Mouse (Mus musculus) spleen, adult 2 months (tissue): ENCODE data around the gene Gng8. TPM values are rescaled to one million over a fixed set of nuclear protein-coding genes. Genes with fewer than 3 reads are reported as not detected.

Experiments
- DNase-seq, 2 experiments: peaks; one replicate each; pipeline versions ENCODE4 v3.0.0 to v3.0.0-alpha.2; 2012 to 2021; ENCODE audit warnings: low spot score in 2 of 2, low read depth in 1 of 2
- H3K27ac ChIP-seq: fragments of 200-500 bp; 2 replicates; pipeline ENCODE4 v1.5.1; 2012; ENCODE audit warnings: low read length, inconsistent platforms; ENCODE audit not compliant: insufficient read depth
- H3K27me3 ChIP-seq: fragments of 200-500 bp; 2 replicates; pipeline ENCODE4 v1.6.1; 2012; ENCODE audit warnings: mild to moderate bottlenecking, moderate library complexity, low read length, inconsistent platforms; ENCODE audit not compliant: control insufficient read depth, insufficient read depth
- H3K36me3 ChIP-seq: fragments of 200-500 bp; 2 replicates; pipeline ENCODE4 v1.6.1; 2012; ENCODE audit warnings: mild to moderate bottlenecking, low read length, inconsistent platforms; ENCODE audit not compliant: control insufficient read depth, insufficient read depth
- H3K4me1 ChIP-seq: fragments of 200-500 bp; 2 replicates; pipeline ENCODE4 v1.6.1; 2011; ENCODE audit warnings: inconsistent platforms; ENCODE audit not compliant: control insufficient read depth, insufficient read depth, insufficient read length
- H3K4me3 ChIP-seq: fragments of 200-500 bp; 2 replicates; pipeline ENCODE4 v1.5.1; 2011; ENCODE audit warnings: mild to moderate bottlenecking, inconsistent platforms; ENCODE audit not compliant: insufficient read depth, insufficient read length; ENCODE audit errors: extremely low read depth
- CTCF ChIP-seq: fragments of 200-500 bp; IDR thresholded peaks from 2 replicates; pipeline ENCODE4 v1.5.1; 2011; ENCODE audit warnings: mild to moderate bottlenecking, inconsistent platforms; ENCODE audit not compliant: insufficient read depth, insufficient read length, insufficient replicate concordance; ENCODE audit errors: extremely low read depth
- POLR2A ChIP-seq: fragments of 200-500 bp; IDR thresholded peaks from 2 replicates; pipeline ENCODE4 v1.6.1; 2011; ENCODE audit warnings: low read depth, low read length, inconsistent platforms
- WGBS: fragments of 180-500 bp; shearing (Covaris S2); methylation state at CpG from one replicate; pipeline ENCODE4 v1.1.7; 2018; 5-methylcytosine and 5-hydroxymethylcytosine counted together
- polyA plus RNA-seq: library from polyadenylated mRNA; depleted of rRNA; stranded (reverse); fragments of >200 nt; gene quantifications from 2 replicates; pipeline ENCODE4 v1.2.3, GENCODE M21; 2012

The Gng8 gene
- polyA plus RNA-seq, 1 experiment = 8.6 TPM

DNA sequence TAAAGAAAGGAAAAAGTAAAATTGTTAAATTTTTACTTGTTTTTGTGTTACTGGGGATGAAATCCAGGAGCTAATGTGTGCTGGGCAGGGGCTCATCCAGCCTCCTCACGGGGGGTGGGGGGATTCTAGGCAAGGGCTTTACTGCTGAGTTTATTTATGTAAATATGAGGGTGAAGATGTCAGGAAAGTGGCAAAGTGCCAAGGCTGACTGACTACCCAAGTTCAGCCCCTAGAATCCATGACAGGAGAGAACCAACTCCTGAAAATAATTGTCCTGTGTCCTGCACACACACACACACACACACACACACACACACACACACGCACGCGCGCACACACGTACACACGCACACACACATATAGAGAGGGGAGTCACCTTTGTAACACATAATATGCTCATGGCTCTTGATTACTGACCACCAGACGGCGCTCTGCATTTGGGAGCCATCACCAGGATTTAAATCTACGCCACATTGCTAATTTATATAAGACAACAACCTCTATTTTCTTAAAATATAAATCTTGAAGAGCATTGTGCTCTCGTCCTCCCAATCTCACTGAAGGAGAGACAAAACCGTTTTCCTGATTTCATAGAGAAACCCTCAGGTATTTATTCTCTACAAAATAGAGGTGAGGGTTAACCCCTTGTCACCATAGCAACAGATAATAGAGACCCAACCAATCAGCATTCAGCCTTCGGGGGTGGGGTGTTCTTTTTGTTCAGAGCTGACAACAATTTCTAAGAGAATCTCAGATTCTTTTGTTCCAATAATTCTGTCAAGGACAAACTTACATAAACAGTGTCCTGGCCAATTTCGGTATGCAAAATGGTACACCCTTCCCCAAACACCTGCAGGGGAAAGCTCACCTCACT lies 41.4 kb downstream of the Gng8 start:
- H3K27me3 ChIP-seq = no peaks in the 10 kb centered on the region
- TF ChIP-seq CTCF (peak; percentile 26; the same call in 1 of the 2 replicates), POLR2A (no peak)
- H3K4me1 ChIP-seq = no peaks in the 10 kb centered on the region
- H3K36me3 ChIP-seq = no peaks in the 10 kb centered on the region
- 41% methylated on average over 14 of the region's 14 CpGs for WGBS
- DNase-seq = peak in 1 of 2 experiments; percentile 53
- H3K27ac ChIP-seq = no peak overlapping the region
- H3K4me3 ChIP-seq = no peak overlapping the region

- no peak for TF ChIP-seq CTCF
- TF ChIP-seq POLR2A = no peak
- no peak for DNase-seq
- Histone ChIP-seq H3K27ac (no peak overlapping the region), H3K27me3 (no peaks in the 10 kb centered on the region), H3K4me3 (no peak overlapping the region), H3K4me1 (no peaks in the 10 kb centered on the region), H3K36me3 (no peaks in the 10 kb centered on the region)
- 44% methylated on average over 4 of the region's 4 CpGs for WGBS
These were observed 45.7 kb downstream of the Gng8 start for GRCm38 (mm10) chr7:16937312-16937711.

DNA sequence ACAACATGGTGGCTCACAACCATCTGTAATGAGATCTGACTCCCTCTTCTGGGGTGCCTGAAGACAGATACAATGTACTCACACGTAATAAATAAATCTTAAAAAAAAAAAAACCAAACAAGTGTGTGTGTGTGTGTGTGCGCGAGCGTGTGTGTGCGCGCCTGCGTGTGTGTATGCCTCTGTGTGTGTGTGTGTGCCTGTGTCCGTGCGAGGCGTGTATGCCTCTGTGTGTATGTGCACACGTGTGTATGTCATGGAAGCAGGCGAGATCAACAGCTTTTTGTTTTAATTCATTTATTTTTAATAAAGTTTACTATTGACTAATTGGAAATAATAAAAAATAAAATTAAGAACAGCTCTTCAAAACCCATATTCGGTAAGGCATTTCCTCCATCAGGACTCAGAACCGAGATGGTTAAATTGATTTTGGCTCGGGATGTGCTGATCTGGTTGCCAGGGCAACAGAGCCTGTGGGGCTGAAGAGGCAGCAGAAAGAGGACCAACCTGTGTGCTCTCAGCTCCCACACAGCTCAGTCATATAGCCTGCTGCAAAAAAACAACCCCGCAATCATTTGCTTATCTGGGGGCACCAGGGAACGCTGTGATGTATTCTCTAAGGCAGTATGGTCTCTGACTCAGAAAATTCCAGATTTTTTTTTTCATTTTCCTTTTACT lies 46.7 kb downstream of the Gng8 start:
- H3K36me3 ChIP-seq = no peaks in the 10 kb centered on the region
- no peak for DNase-seq
- TF ChIP-seq POLR2A (no peak), CTCF (no peak)
- WGBS = 78% methylated on average over 17 of the region's 17 CpGs
- H3K4me3 ChIP-seq = no peak overlapping the region
- no peaks in the 10 kb centered on the region for H3K27me3 ChIP-seq
- no peak overlapping the region for H3K27ac ChIP-seq
- H3K4me1 ChIP-seq = no peaks in the 10 kb centered on the region

DNA sequence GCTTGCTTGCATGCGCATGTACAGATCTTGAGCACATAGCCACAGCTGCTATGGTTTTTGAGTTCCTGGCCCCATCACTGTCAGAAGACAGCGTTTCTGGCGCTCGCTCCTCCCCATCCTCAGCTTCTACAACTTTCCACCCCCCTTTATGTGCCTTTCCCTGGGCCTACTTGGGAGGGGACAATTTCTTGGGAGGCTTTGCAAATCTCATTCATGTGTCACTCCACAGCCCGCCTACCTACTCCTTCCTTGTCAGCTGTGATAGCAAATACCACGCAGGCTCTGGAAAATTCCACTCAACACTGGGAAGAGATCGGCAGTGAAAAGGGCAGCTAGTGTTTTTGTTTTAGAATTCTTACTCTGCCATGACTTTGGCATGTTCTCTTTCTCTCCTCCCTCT lies 48.7 kb downstream of the Gng8 start:
- H3K27ac ChIP-seq = no peak overlapping the region
- H3K4me3 ChIP-seq = no peak overlapping the region
- H3K4me1 ChIP-seq = peaks cover 4% of the 10 kb centered on the region
- H3K36me3 ChIP-seq = no peaks in the 10 kb centered on the region
- no peak for DNase-seq
- H3K27me3 ChIP-seq = 0 out of 2 replicates have a peak, but pooled peaks cover 2% of the 10 kb centered on the region
- TF ChIP-seq POLR2A (no peak), CTCF (no peak)
- WGBS = 76% methylated on average over 7 of the region's 7 CpGs

GRCm38 (mm10) chr7:16942861-16943260 lies 51.3 kb downstream of the Gng8 start:
- DNase-seq = no peak
- peaks cover 7% of the 10 kb centered on the region for H3K4me1 ChIP-seq
- WGBS = 65% methylated on average over 4 of the region's 4 CpGs
- H3K27me3 ChIP-seq = peaks cover 9% of the 10 kb centered on the region
- H3K27ac ChIP-seq = no peak overlapping the region
- TF ChIP-seq POLR2A (no peak), CTCF (no peak)
- no peaks in the 10 kb centered on the region for H3K36me3 ChIP-seq
- H3K4me3 ChIP-seq = no peak overlapping the region

DNA sequence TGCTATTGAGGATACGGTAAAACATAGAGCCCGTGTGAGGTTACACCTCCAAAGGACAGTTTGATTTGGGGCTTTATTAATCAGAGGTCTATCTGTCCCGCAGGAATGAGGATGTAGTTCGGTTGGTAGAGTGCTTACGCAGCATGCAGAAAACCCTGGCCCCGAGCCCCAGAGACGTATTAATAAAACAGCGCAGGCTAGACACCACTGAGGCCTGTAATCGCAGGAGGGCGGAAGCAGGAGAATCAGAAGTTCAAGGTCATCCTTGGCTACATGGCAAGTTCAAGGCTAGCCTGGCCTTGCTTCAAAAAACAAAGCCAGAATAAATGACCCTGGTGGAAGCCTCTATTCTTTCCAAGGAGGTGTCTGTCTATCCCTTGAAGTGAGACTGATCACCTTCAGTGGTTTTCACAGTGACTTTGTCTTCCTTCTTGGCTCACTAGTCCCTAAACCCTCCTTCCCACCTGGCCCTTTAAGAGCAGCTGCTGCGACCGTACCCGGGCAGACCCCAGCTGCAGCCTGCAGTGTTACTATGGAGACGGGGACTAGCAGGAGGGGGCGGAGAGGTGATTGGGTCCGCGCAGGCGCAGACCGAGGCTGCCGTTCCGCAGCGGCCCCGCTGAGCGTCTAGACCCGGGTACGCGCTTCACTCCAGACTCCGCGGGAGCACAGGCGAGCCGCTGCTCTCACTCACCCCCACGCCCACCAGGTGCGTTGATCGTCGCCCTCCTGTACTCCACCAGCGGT lies 52.6 kb downstream of the Gng8 start, which contains the start of gene Pnmal2:
TSS of gene Pnmal2 (plus strand) at position 622 of the 747 bp plus-strand sequence.
- peak within 1 kb of the TSS; percentile 56 for H3K4me3 ChIP-seq
- peak in 1 of 2 experiments; percentile 46 for DNase-seq
- no peak within 1 kb of the TSS for H3K27ac ChIP-seq
- H3K36me3 ChIP-seq = no peaks in the 10 kb centered on the region
- TF ChIP-seq POLR2A (no peak), CTCF (no peak)
- H3K27me3 ChIP-seq = peaks cover 9% of the 10 kb centered on the region
- H3K4me1 ChIP-seq = peaks cover 7% of the 10 kb centered on the region
- whole genome bisulfite sequencing = 24% methylated on average over 36 of the region's 36 CpGs
